Mouse (Mus musculus): ENCODE results near the gene Tgm7.
"Not testable (repeated sequence)": the region's sequence is repeated elsewhere in the genome, so short reads cannot be mapped to it uniquely, and the experiment has no call there.

Gene Tgm7

GRCm38 (mm10) chr2:121109695-121110094 lies at the start of gene Tgm7:
TSS of gene Tgm7 (minus strand) at chr2:121109795.
- no peak for DNase-seq (ENCODE audit: low read depth, low spot score)

GRCm38 (mm10) chr2:121153100-121153499 lies 43.5 kb upstream of the Tgm7 start:
- no peak for DNase-seq (ENCODE audit: low read depth, low spot score)

GRCm38 (mm10) chr2:121149679-121150078 lies 40.1 kb upstream of the Tgm7 start:
- DNase-seq (ENCODE audit: low read depth, low spot score) = no peak

GRCm38 (mm10) chr2:121142415-121142814 lies 32.8 kb upstream of the Tgm7 start:
- DNase-seq (ENCODE audit: low read depth, low spot score) = no peak

- DNase-seq (ENCODE audit: low read depth, low spot score) = no peak
These were observed 31.8 kb upstream of the Tgm7 start for GRCm38 (mm10) chr2:121141216-121142035.

GRCm38 (mm10) chr2:121140018-121140882 lies 30.7 kb upstream of the Tgm7 start, which contains the start of the genes Adal and Lcmt2:
TSS of gene Adal (plus strand) at chr2:121140428.
TSS of gene Lcmt2 (minus strand) at chr2:121140653.
- peak; percentile 89 for DNase-seq (ENCODE audit: low read depth, low spot score)

- no peak for DNase-seq (ENCODE audit: low read depth, low spot score)
These were observed 29.8 kb upstream of the Tgm7 start for GRCm38 (mm10) chr2:121139266-121140017.

- DNase-seq (ENCODE audit: low read depth, low spot score) = no peak
These were observed 27.8 kb upstream of the Tgm7 start for GRCm38 (mm10) chr2:121137371-121137770.

- no peak for DNase-seq (ENCODE audit: low read depth, low spot score)
These were observed 23.2 kb upstream of the Tgm7 start for GRCm38 (mm10) chr2:121132822-121133221.

GRCm38 (mm10) chr2:121128865-121129620 lies 19.4 kb upstream of the Tgm7 start:
- no peak for DNase-seq (ENCODE audit: low read depth, low spot score)

GRCm38 (mm10) chr2:121127536-121127935 lies 17.9 kb upstream of the Tgm7 start:
- DNase-seq (ENCODE audit: low read depth, low spot score) = no peak

GRCm38 (mm10) chr2:121126302-121126701 lies 16.7 kb upstream of the Tgm7 start:
- DNase-seq (ENCODE audit: low read depth, low spot score) = not testable (repeated sequence)

- DNase-seq (ENCODE audit: low read depth, low spot score) = no peak
These were observed 9.7 kb upstream of the Tgm7 start for GRCm38 (mm10) chr2:121119260-121119659.

GRCm38 (mm10) chr2:121115418-121115817 lies 5.8 kb upstream of the Tgm7 start:
- no peak for DNase-seq (ENCODE audit: low read depth, low spot score)

GRCm38 (mm10) chr2:121105940-121106339 lies 3.7 kb downstream of the Tgm7 start:
- no peak for DNase-seq (ENCODE audit: low read depth, low spot score)

- peak; percentile 55 for DNase-seq (ENCODE audit: low read depth, low spot score)
These were observed 7.5 kb downstream of the Tgm7 start for GRCm38 (mm10) chr2:121102051-121102450.

- DNase-seq (ENCODE audit: low read depth, low spot score) = no peak
These were observed 19.8 kb downstream of the Tgm7 start for GRCm38 (mm10) chr2:121089751-121090150.

GRCm38 (mm10) chr2:121088507-121088906 lies 21.1 kb downstream of the Tgm7 start:
- no peak for DNase-seq (ENCODE audit: low read depth, low spot score)

- DNase-seq (ENCODE audit: low read depth, low spot score) = no peak
These were observed 24.0 kb downstream of the Tgm7 start, which contains the start of gene Tgm5 for GRCm38 (mm10) chr2:121085480-121086185. TSS of gene Tgm5 (minus strand) at chr2:121085841.

GRCm38 (mm10) chr2:121082626-121083025 lies 27.0 kb downstream of the Tgm7 start:
- no peak for DNase-seq (ENCODE audit: low read depth, low spot score)
